Mouse (Mus musculus) liver, adult 2 months (tissue): ENCODE results near the gene Prx. TPM values are rescaled to one million over a fixed set of nuclear protein-coding genes. Genes with fewer than 3 reads are reported as not detected.

Experiments
- DNase-seq: peaks from one replicate; pipeline ENCODE4 v3.0.0-alpha.2; 2011; ENCODE audit warnings: low read depth, low spot score; ENCODE audit errors: extremely low read depth
- H3K27ac ChIP-seq: fragments of 200-500 bp; replicated peaks from 2 replicates; pipeline ENCODE4 v1.5.1; 2012; ENCODE audit warnings: low read depth, mild to moderate bottlenecking, control low read depth, inconsistent platforms, low read length; ENCODE audit not compliant: insufficient read depth
- H3K27me3 ChIP-seq: fragments of 200-500 bp; 2 replicates; pipeline ENCODE4 v1.6.1; 2012; ENCODE audit warnings: mild to moderate bottlenecking, moderate library complexity, low read length, inconsistent platforms; ENCODE audit not compliant: control insufficient read depth, insufficient read depth
- H3K36me3 ChIP-seq: fragments of 200-500 bp; 2 replicates; pipeline ENCODE4 v1.6.1; 2012; ENCODE audit warnings: low read length, inconsistent platforms; ENCODE audit not compliant: control insufficient read depth, insufficient read depth
- H3K4me1 ChIP-seq: fragments of 200-500 bp; 2 replicates; pipeline ENCODE4 v1.6.1; 2011; ENCODE audit warnings: low read length; ENCODE audit not compliant: control insufficient read depth, insufficient read depth
- H3K4me3 ChIP-seq: fragments of 200-500 bp; 2 replicates; pipeline ENCODE4 v1.5.1; 2011; ENCODE audit warnings: low read depth, mild to moderate bottlenecking, control low read depth, low read length, moderate library complexity; ENCODE audit not compliant: insufficient read depth
- H3K79me2 ChIP-seq: fragments of 200-500 bp; 2 replicates; pipeline ENCODE4 v1.6.1; 2012; ENCODE audit warnings: inconsistent platforms, mild to moderate bottlenecking, low read length, moderate library complexity; ENCODE audit not compliant: control insufficient read depth, insufficient read depth
- H3K9ac ChIP-seq: fragments of 200-500 bp; 2 replicates; pipeline ENCODE4 v1.6.1; 2012; ENCODE audit warnings: low read depth, mild to moderate bottlenecking, control low read depth, inconsistent platforms, low read length
- CTCF ChIP-seq: fragments of 200-500 bp; IDR thresholded peaks from 2 replicates; pipeline ENCODE4 v1.5.1; 2011; ENCODE audit warnings: low read depth, low read length, control low read depth
- POLR2A ChIP-seq: fragments of 200-500 bp; IDR thresholded peaks from 2 replicates; pipeline ENCODE4 v1.6.1; 2011; ENCODE audit warnings: low read length, control low read depth; ENCODE audit not compliant: insufficient read depth; ENCODE audit errors: extremely low read depth
- WGBS: fragments of 180-500 bp; shearing (Covaris S2); methylation state at CpG from one replicate; pipeline ENCODE4 v1.1.7; 2018; 5-methylcytosine and 5-hydroxymethylcytosine counted together
- polyA plus RNA-seq: library from polyadenylated mRNA; depleted of rRNA; stranded (reverse); fragments of >200 nt; gene quantifications from 2 replicates; pipeline ENCODE4 v1.2.3, GENCODE M21; 2012
- total RNA-seq: library from RNA; depleted of rRNA; stranded (reverse); fragments of >200 nt; gene quantifications from 2 replicates; pipeline ENCODE4 v1.2.3, GENCODE M21; 2014

Prx gene
- total and polyA plus RNA-seq, 2 experiments, result 0.07 TPM; not detected in 1

- Histone ChIP-seq H3K27me3 (no peaks in the 10 kb centered on the region), H3K4me3 (no peak overlapping the region), H3K4me1 (no peaks in the 10 kb centered on the region), H3K36me3 (no peaks in the 10 kb centered on the region), H3K27ac (no peak overlapping the region), H3K79me2 (no peaks in the 10 kb centered on the region), H3K9ac (no peak overlapping the region)
- 20% methylated on average over 10 of the region's 10 CpGs for WGBS
- peak; percentile 46 for DNase-seq
- TF ChIP-seq CTCF (peak; percentile 95), POLR2A (no peak)
Observed at GRCm38 (mm10) chr7:27526039-27526827, 27.1 kb downstream of the Prx start.

- Histone ChIP-seq H3K4me1 (no peaks in the 10 kb centered on the region), H3K9ac (no peak overlapping the region), H3K4me3 (no peak overlapping the region), H3K27ac (no peak overlapping the region), H3K36me3 (no peaks in the 10 kb centered on the region), H3K27me3 (no peaks in the 10 kb centered on the region), H3K79me2 (no peaks in the 10 kb centered on the region)
- DNase-seq, result no peak
- WGBS, result 88% methylated on average over 21 of the region's 21 CpGs
- TF ChIP-seq POLR2A (no peak), CTCF (no peak)
Observed at GRCm38 (mm10) chr7:27529070-27529469, 29.9 kb downstream of the Prx start.

GRCm38 (mm10) chr7:27530937-27531336 lies 31.8 kb downstream of the Prx start:
- no peak overlapping the region for H3K4me3 ChIP-seq
- no peak overlapping the region for H3K27ac ChIP-seq
- no peaks in the 10 kb centered on the region for H3K79me2 ChIP-seq
- H3K27me3 ChIP-seq, result no peaks in the 10 kb centered on the region
- 0 out of 2 replicates have a peak, but pooled peaks have one; percentile 23 for TF ChIP-seq CTCF
- no peak for TF ChIP-seq POLR2A
- WGBS, result 93% methylated on average over 3 of the region's 3 CpGs
- no peak overlapping the region for H3K9ac ChIP-seq
- no peak for DNase-seq
- H3K4me1 ChIP-seq, result no peaks in the 10 kb centered on the region
- H3K36me3 ChIP-seq, result no peaks in the 10 kb centered on the region

- Histone ChIP-seq H3K4me1 (no peaks in the 10 kb centered on the region), H3K27me3 (no peaks in the 10 kb centered on the region), H3K27ac (no peak overlapping the region), H3K79me2 (no peaks in the 10 kb centered on the region), H3K4me3 (no peak overlapping the region), H3K9ac (no peak overlapping the region), H3K36me3 (no peaks in the 10 kb centered on the region)
- no peak for TF ChIP-seq CTCF
- TF ChIP-seq POLR2A, result no peak
- no peak for DNase-seq
- 93% methylated on average over 10 of the region's 10 CpGs for WGBS
Observed at GRCm38 (mm10) chr7:27531707-27532106, 32.6 kb downstream of the Prx start.

- Histone ChIP-seq H3K27ac (no peak overlapping the region), H3K9ac (no peak overlapping the region), H3K4me3 (no peak overlapping the region), H3K27me3 (no peaks in the 10 kb centered on the region), H3K36me3 (no peaks in the 10 kb centered on the region), H3K4me1 (no peaks in the 10 kb centered on the region), H3K79me2 (no peaks in the 10 kb centered on the region)
- WGBS, result 93% methylated on average over 9 of the region's 9 CpGs
- DNase-seq, result no peak
- TF ChIP-seq CTCF (no peak), POLR2A (no peak)
Observed at GRCm38 (mm10) chr7:27532480-27533050, 33.4 kb downstream of the Prx start.

GRCm38 (mm10) chr7:27535386-27535785 lies 36.3 kb downstream of the Prx start:
- TF ChIP-seq CTCF (no peak), POLR2A (no peak)
- Histone ChIP-seq H3K36me3 (no peaks in the 10 kb centered on the region), H3K4me1 (no peaks in the 10 kb centered on the region), H3K79me2 (no peaks in the 10 kb centered on the region), H3K27ac (no peak overlapping the region), H3K27me3 (no peaks in the 10 kb centered on the region), H3K9ac (no peak overlapping the region), H3K4me3 (no peak overlapping the region)
- DNase-seq, result no peak
- WGBS, result 90% methylated on average over 2 of the region's 2 CpGs
